Mouse (Mus musculus): ENCODE data around the gene Bcl2l12. TPM values are rescaled to one million over a fixed set of nuclear protein-coding genes. Genes with fewer than 3 reads are reported as not detected.

Gene Bcl2l12
- total and polyA plus RNA-seq, 2 experiments from 2014 or later = 22.0 to 25.5 TPM

DNA sequence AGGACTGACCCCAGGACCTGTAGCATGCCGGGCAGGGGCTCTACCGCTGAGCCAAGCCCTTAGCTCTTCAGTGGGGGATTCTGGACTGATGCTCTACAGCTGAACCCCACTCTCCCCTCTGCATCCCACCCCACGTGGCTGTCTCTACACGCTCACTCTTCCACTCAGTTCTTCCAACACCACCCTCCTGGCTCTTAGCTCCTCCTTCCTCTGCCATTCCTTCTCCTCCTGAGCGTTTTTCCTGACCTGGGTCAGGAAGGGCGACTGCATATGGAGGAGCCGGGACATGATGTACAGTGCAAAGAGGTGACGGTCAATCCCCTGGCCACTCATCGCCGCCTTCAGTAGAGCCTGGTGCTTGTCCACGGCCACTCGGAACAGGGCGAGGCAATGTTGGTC is 38.0 kb downstream of the Bcl2l12 start:
- no peaks in the 10 kb centered on the region for H3K4me1 ChIP-seq (ENCODE audit: control insufficient read depth, insufficient read depth)
- TF ChIP-seq EP300 (IDR thresholded peaks at IDR 0.05; ENCODE audit: low read depth) (no peak), CTCF (IDR thresholded peaks at IDR 0.05; ENCODE audit: low read depth) (no peak)
- ATAC-seq (ENCODE audit: insufficient read depth, low read depth) (no peak), DNase-seq (ENCODE audit: low spot score) (no peak)
- H3K4me2 ChIP-seq (ENCODE audit: low read depth, low read length) = no peak overlapping the region
- H3K9me3 ChIP-seq (replicated peaks; ENCODE audit: control insufficient read depth, low read length) = no peaks in the 10 kb centered on the region
- no peak overlapping the region for H3K9ac ChIP-seq (replicated peaks; ENCODE audit: low read depth, low read length)
- no peak overlapping the region for H3K27ac ChIP-seq (ENCODE audit: low read depth)
- no peak overlapping the region for H3K4me3 ChIP-seq (ENCODE audit: low read depth, low read length)
- WGBS = 82% methylated on average over 13 of the region's 13 CpGs
- 0 out of 2 replicates have a peak, but pooled peaks cover 7% of the 10 kb centered on the region for H3K36me3 ChIP-seq (replicated peaks; ENCODE audit: control insufficient read depth, insufficient read depth, low read length)
- H3K27me3 ChIP-seq (ENCODE audit: control insufficient read depth, insufficient read depth, low read length) = no peaks in the 10 kb centered on the region

DNA sequence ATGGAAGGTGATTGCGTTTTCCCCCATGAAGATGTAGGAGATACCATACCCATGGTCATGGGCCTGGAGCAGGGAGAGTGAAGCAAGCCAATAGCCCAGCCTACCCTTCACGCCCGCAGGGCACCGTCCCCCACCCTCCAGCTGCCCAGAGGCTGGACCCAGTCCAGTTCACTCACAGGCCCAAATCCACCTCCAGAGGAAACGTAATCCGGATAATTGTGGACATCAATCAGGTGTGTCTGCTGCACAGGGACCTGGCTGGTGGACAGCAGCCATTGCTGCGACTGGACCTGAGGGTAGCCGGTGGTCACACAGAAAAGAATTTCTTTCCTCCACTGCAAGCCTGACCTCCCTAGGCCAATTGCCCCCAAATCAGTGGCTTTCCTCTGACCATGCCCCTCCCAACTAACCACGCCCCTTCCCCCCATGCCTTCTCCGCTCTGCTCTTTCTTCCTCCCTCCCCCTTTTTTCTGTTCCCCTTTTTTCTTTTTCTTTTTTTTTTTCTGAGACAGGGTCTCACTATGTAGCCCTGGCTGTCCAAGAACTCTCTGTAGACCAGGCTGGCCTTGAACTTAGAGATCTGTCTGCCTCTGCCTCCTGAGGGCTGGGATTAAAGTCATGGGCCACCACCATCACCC is 38.5 kb downstream of the Bcl2l12 start:
- H3K4me3 ChIP-seq (ENCODE audit: low read depth, low read length) = no peak overlapping the region
- no peak overlapping the region for H3K9ac ChIP-seq (replicated peaks; ENCODE audit: low read depth, low read length)
- 83% methylated on average over 10 of the region's 10 CpGs for WGBS
- TF ChIP-seq CTCF (IDR thresholded peaks at IDR 0.05; ENCODE audit: low read depth) (no peak), EP300 (IDR thresholded peaks at IDR 0.05; ENCODE audit: low read depth) (no peak)
- DNase-seq (ENCODE audit: low spot score) (no peak), ATAC-seq (ENCODE audit: insufficient read depth, low read depth) (no peak)
- H3K27ac ChIP-seq (ENCODE audit: low read depth) = no peak overlapping the region
- H3K4me2 ChIP-seq (ENCODE audit: low read depth, low read length) = no peak overlapping the region
- H3K4me1 ChIP-seq (ENCODE audit: control insufficient read depth, insufficient read depth) = no peaks in the 10 kb centered on the region
- H3K9me3 ChIP-seq (replicated peaks; ENCODE audit: control insufficient read depth, low read length) = no peaks in the 10 kb centered on the region
- no peaks in the 10 kb centered on the region for H3K27me3 ChIP-seq (ENCODE audit: control insufficient read depth, insufficient read depth, low read length)
- 0 out of 2 replicates have a peak, but pooled peaks cover 7% of the 10 kb centered on the region for H3K36me3 ChIP-seq (replicated peaks; ENCODE audit: control insufficient read depth, insufficient read depth, low read length)

DNA sequence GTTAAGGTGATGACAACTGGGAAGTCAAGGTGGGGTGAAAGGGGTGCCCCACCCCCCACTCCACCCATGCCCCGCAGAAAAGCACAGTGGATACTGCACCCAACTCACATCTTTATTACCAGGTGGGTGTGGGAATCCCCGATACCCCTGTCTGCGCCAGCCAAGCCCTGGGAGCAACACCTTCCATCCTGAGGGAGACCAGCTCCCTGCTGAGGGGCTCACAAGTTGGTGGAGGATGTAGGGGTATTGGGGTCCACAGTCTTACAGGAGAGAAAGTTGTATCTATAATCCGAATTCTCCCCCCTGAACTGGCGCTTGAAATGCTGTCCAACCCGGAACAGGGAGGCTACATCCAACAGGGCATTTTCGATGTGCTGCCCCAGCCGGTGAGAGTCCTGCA is 39.2 kb downstream of the Bcl2l12 start:
- Histone ChIP-seq H3K9me3 (replicated peaks; ENCODE audit: control insufficient read depth, low read length) (no peaks in the 10 kb centered on the region), H3K9ac (replicated peaks; ENCODE audit: low read depth, low read length) (no peak overlapping the region), H3K36me3 (replicated peaks; ENCODE audit: control insufficient read depth, insufficient read depth, low read length) (0 out of 2 replicates have a peak, but pooled peaks cover 7% of the 10 kb centered on the region), H3K27me3 (ENCODE audit: control insufficient read depth, insufficient read depth, low read length) (no peaks in the 10 kb centered on the region), H3K4me2 (ENCODE audit: low read depth, low read length) (no peak overlapping the region), H3K4me3 (ENCODE audit: low read depth, low read length) (no peak overlapping the region), H3K27ac (ENCODE audit: low read depth) (no peak overlapping the region), H3K4me1 (ENCODE audit: control insufficient read depth, insufficient read depth) (no peaks in the 10 kb centered on the region)
- TF ChIP-seq EP300 (IDR thresholded peaks at IDR 0.05; ENCODE audit: low read depth) (no peak), CTCF (IDR thresholded peaks at IDR 0.05; ENCODE audit: low read depth) (no peak)
- 65% methylated on average over 8 of the region's 8 CpGs for WGBS
- no peak for DNase-seq (ENCODE audit: low spot score)
- no peak for ATAC-seq (ENCODE audit: insufficient read depth, low read depth)

DNA sequence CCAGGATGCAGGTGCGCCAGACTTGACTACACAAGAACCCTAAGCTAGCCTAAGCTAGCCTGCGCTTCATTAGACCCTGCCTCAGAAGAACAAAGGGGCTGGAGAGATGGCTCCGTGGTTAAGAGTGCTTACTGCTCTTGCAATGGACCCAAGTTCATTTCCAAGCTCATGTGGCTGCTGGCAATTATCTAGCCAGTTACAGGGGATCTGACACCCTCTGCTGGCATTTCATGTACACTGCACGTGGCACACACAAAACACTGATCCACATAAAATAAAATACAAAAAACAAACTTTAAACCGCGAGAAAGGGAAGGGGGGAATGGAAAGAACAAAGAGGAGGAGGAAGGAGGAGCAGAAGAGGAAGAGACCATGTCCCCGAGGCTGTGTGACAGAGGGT is 40.3 kb downstream of the Bcl2l12 start:
- H3K36me3 ChIP-seq (replicated peaks; ENCODE audit: control insufficient read depth, insufficient read depth, low read length) = 0 out of 2 replicates have a peak, but pooled peaks cover 7% of the 10 kb centered on the region
- no peak overlapping the region for H3K27ac ChIP-seq (ENCODE audit: low read depth)
- no peak overlapping the region for H3K4me2 ChIP-seq (ENCODE audit: low read depth, low read length)
- H3K4me1 ChIP-seq (ENCODE audit: control insufficient read depth, insufficient read depth) = no peaks in the 10 kb centered on the region
- H3K27me3 ChIP-seq (ENCODE audit: control insufficient read depth, insufficient read depth, low read length) = no peaks in the 10 kb centered on the region
- DNase-seq (ENCODE audit: low spot score) = peak; percentile 24
- no peak; the same call in 1 of the 2 replicates for ATAC-seq (ENCODE audit: insufficient read depth, low read depth)
- no peak overlapping the region for H3K4me3 ChIP-seq (ENCODE audit: low read depth, low read length)
- WGBS = 48% methylated on average over 7 of the region's 7 CpGs
- TF ChIP-seq CTCF (IDR thresholded peaks at IDR 0.05; ENCODE audit: low read depth) (peak; percentile 77), EP300 (IDR thresholded peaks at IDR 0.05; ENCODE audit: low read depth) (no peak)
- H3K9ac ChIP-seq (replicated peaks; ENCODE audit: low read depth, low read length) = no peak overlapping the region
- no peaks in the 10 kb centered on the region for H3K9me3 ChIP-seq (replicated peaks; ENCODE audit: control insufficient read depth, low read length)

DNA sequence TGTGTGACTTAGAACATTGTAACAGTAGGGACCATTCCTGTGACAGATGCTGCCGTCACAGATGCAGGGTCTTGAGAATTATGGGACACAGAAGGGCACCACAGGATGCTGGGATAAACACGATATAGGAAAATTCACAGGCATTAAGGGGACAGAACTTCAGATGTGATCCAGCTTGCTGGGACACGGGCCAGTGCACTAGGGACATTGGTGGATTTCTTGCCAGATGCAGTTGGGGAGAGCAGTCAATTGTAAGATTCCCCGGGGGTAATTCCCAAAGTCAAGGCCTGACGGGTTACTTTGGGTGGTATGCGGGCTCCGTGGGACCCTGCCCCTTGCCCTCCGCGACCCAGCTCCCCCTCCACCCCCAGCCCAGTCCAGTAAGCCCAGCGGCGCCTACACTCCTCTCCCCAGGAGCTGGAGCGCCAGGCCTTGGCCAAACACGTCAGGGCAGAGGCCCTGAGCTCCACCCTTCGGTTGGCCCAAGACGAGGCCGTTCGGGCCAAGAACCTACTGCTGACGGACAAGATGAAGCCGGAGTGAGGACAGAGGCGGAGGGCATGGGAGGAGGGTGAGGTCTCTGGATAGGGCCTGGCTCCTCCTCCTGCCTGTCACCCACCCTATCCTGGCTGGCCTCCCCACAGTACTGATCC is 41.2 kb downstream of the Bcl2l12 start:
- Histone ChIP-seq H3K27me3 (ENCODE audit: control insufficient read depth, insufficient read depth, low read length) (no peaks in the 10 kb centered on the region), H3K4me2 (ENCODE audit: low read depth, low read length) (no peak overlapping the region), H3K9me3 (replicated peaks; ENCODE audit: control insufficient read depth, low read length) (no peaks in the 10 kb centered on the region), H3K4me1 (ENCODE audit: control insufficient read depth, insufficient read depth) (0 out of 2 replicates have a peak, but pooled peaks cover 2% of the 10 kb centered on the region), H3K4me3 (ENCODE audit: low read depth, low read length) (no peak overlapping the region), H3K27ac (ENCODE audit: low read depth) (peak overlapping the region; percentile 25; the same call in 1 of the 2 replicates), H3K36me3 (replicated peaks; ENCODE audit: control insufficient read depth, insufficient read depth, low read length) (0 out of 2 replicates have a peak, but pooled peaks cover 7% of the 10 kb centered on the region), H3K9ac (replicated peaks; ENCODE audit: low read depth, low read length) (no peak overlapping the region)
- DNase-seq (ENCODE audit: low spot score) (no peak), ATAC-seq (ENCODE audit: insufficient read depth, low read depth) (no peak)
- no peak for TF ChIP-seq EP300 (IDR thresholded peaks at IDR 0.05; ENCODE audit: low read depth)
- 66% methylated on average over 20 of the region's 20 CpGs for WGBS

Data from heart, postnatal 0 days (tissue).